Mouse (Mus musculus) brain, embryonic 14.5 days (tissue): ENCODE results near the gene Rad50.

Experiments
- CTCF ChIP-seq: fragments of 200-500 bp; IDR thresholded peaks from 2 replicates; pipeline ENCODE4 v1.5.1; 2012; ENCODE audit warnings: inconsistent platforms, mild to moderate bottlenecking, moderate library complexity, borderline replicate concordance; ENCODE audit not compliant: insufficient read depth, insufficient read length; ENCODE audit errors: extremely low read depth
- POLR2A ChIP-seq: fragments of 200-500 bp; IDR thresholded peaks from 2 replicates; pipeline ENCODE4 v1.6.1; 2012; ENCODE audit warnings: mild to moderate bottlenecking, inconsistent platforms, borderline replicate concordance; ENCODE audit not compliant: poor library complexity, insufficient read depth, insufficient read length, severe bottlenecking; ENCODE audit errors: extremely low read depth

- no peak for TF ChIP-seq POLR2A
- no peak for TF ChIP-seq CTCF
Observed at GRCm38 (mm10) chr11:53621582-53622439, 85.3 kb downstream of the Rad50 start.
